Comparison of ENCODE assay signal across 17 mouse cellular contexts in genomic region chr6:65865861-65866260, GRCm38 (mm10).
DNase-seq lines count a peak whose midpoint lies in the region; ATAC-seq lines count a peak whose summit lies in the region.
"Had no signal": no experiment of that assay in that cellular context is flagged by ENCODE, and none has a peak within 500 bp of the region (broad histone marks: within the 10 kb centered on the region; RNA-seq: fewer than 3 reads in every experiment).

No protein-coding gene starts in this region.

- no peaks in the 10 kb centered on the region for H3K4me1 ChIP-seq in hindbrain, embryonic 16.5 days (ENCODE audit: control insufficient read depth, insufficient read depth, low read depth, low read length)
- H3K4me1 ChIP-seq: embryonic facial prominence, embryonic 10.5 days; embryonic facial prominence, embryonic 12.5 days; forebrain, embryonic 13.5 days; forebrain, embryonic 15.5 days had no signal

- DNase-seq in adrenal gland, adult 2 months, result peak; percentile 51
- no peak for DNase-seq in adrenal gland, postnatal 4 days (ENCODE audit: low spot score in 2 of 2)
- DNase-seq in cerebellum, postnatal 10 days, result peak; percentile 21 to 24
- DNase-seq in cerebellum, adult 11 months, result no peak
- DNase-seq in adrenal gland, postnatal 25 days, result peak; percentile 57
- no peak for DNase-seq in MN1 (ENCODE audit: low spot score)
- DNase-seq: cerebellum, adult 18-20 months; cerebellum, adult 8-10 months; cerebellum, adult 9-11 months; cerebellum, postnatal 25 days; forebrain, postnatal 0 days had no signal

- no peaks in the 10 kb centered on the region for H3K9me3 ChIP-seq in hindbrain, embryonic 16.5 days (ENCODE audit: control insufficient read depth, low read length)
- H3K9me3 ChIP-seq: embryonic facial prominence, embryonic 10.5 days; embryonic facial prominence, embryonic 12.5 days; forebrain, embryonic 13.5 days; forebrain, embryonic 15.5 days had no signal

- no peak overlapping the region for H3K4me3 ChIP-seq in hindbrain, embryonic 16.5 days (ENCODE audit: low read length)
- H3K4me3 ChIP-seq: embryonic facial prominence, embryonic 10.5 days; embryonic facial prominence, embryonic 12.5 days; forebrain, embryonic 13.5 days; forebrain, embryonic 15.5 days had no signal

- H3K4me2 ChIP-seq in hindbrain, embryonic 16.5 days (ENCODE audit: low read length), result no peak overlapping the region
- H3K4me2 ChIP-seq: embryonic facial prominence, embryonic 12.5 days; forebrain, embryonic 13.5 days; forebrain, embryonic 15.5 days had no signal

- H3K27ac ChIP-seq in hindbrain, embryonic 16.5 days (ENCODE audit: low read depth, low read length), result no peak overlapping the region
- H3K27ac ChIP-seq: embryonic facial prominence, embryonic 10.5 days; embryonic facial prominence, embryonic 12.5 days; forebrain, embryonic 13.5 days; forebrain, embryonic 15.5 days had no signal

- no peaks in the 10 kb centered on the region for H3K27me3 ChIP-seq in hindbrain, embryonic 16.5 days (replicated peaks; ENCODE audit: control insufficient read depth, insufficient read depth, low read length)
- H3K27me3 ChIP-seq: embryonic facial prominence, embryonic 12.5 days; forebrain, embryonic 13.5 days; forebrain, embryonic 15.5 days; Patski had no signal

- H3K9ac ChIP-seq in hindbrain, embryonic 16.5 days (ENCODE audit: low read depth, low read length), result no peak overlapping the region
- H3K9ac ChIP-seq: embryonic facial prominence, embryonic 12.5 days; forebrain, embryonic 13.5 days; forebrain, embryonic 15.5 days; forebrain, postnatal 0 days had no signal

- WGBS in hindbrain, embryonic 16.5 days, result 93% methylated on average over 4 of the region's 4 CpGs

- no peak for ATAC-seq in hindbrain, embryonic 16.5 days
- ATAC-seq: forebrain, embryonic 13.5 days; forebrain, embryonic 15.5 days; forebrain, postnatal 0 days; Patski had no signal

- no peaks in the 10 kb centered on the region for H3K36me3 ChIP-seq in hindbrain, embryonic 16.5 days (ENCODE audit: control insufficient read depth, insufficient read depth, low read length)
- H3K36me3 ChIP-seq: embryonic facial prominence, embryonic 12.5 days; forebrain, embryonic 15.5 days had no signal

Comparison
In these comparisons a context has a peak if more than half of its experiments do, and no peak if none do; other contexts are left out.
1. DNase-seq: peak in adrenal gland, adult 2 months (single experiment), cerebellum, postnatal 10 days (2 of 2) and adrenal gland, postnatal 25 days (single experiment); none in adrenal gland, postnatal 4 days (0 of 2), cerebellum, adult 11 months (single experiment) and MN1 (single experiment).